Mouse (Mus musculus): ENCODE measurements around the gene Slc25a21. TPM values are rescaled to one million over a fixed set of nuclear protein-coding genes. Genes with fewer than 3 reads are reported as not detected.
A peak's percentile ranks its signal among the peaks of the same experiment; 100 is the strongest.

Slc25a21 gene
- polyA plus RNA-seq, 1 experiment from 2014 or later = 0.13 TPM

DNA sequence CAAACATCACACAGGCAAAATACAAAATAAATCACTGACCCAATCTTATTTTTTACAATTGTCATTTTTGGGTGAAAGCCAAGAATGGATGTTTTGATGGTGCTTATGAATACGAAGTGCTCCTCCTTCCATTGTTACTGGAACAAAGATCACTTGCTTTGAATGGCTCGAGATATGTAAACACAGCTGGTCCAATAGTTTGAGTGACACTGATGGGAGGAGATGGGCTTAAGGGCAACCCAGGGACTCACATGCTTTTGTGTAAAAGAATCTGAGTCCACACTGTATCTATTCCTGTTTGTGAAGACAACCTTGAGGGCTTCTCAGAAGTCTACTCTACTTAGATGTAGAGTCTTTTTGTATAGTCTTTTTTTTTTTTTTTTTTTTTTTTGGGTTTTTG is 389.8 kb downstream of the Slc25a21 start:
- peak; percentile 36 for DNase-seq
- WGBS = 32% methylated on average over 2 of the region's 2 CpGs
- Histone ChIP-seq H3K36me3 (ENCODE audit: insufficient read depth) (no peaks in the 10 kb centered on the region), H3K27me3 (ENCODE audit: insufficient read depth, low read length) (no peaks in the 10 kb centered on the region), H3K27ac (ENCODE audit: low read depth) (no peak overlapping the region), H3K9me3 (ENCODE audit: low read depth, low read length) (no peaks in the 10 kb centered on the region), H3K4me3 (ENCODE audit: low read depth, low read length) (no peak overlapping the region), H3K4me1 (ENCODE audit: insufficient read depth) (no peaks in the 10 kb centered on the region), H3K9ac (no peak overlapping the region), H3K4me2 (no peak overlapping the region)
- TF ChIP-seq CTCF (IDR thresholded peaks at IDR 0.05; ENCODE audit: low read depth) = no peak
- ATAC-seq (ENCODE audit: insufficient read depth) = 0 out of 2 replicates have a peak, but pooled peaks have one; percentile 51

DNA sequence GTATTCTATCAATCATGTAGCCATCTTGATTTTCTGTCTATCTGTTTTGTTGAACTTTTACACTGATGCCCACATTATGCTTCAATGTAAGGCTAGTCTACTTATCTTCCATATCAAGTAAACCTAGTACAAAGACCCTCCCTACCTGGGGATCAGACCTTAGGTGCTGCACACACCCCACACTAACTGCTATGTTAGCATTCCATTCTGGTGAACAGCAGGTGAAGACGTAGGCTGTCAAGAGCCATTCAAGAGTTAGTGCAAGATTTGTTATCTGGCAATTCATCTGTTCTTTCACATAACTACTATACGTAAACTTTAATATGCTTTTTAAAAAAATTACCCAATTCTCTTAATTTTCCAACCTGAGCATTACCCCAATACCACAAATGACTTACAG is 390.2 kb downstream of the Slc25a21 start:
- H3K9ac ChIP-seq = no peak overlapping the region
- no peak for ATAC-seq (ENCODE audit: insufficient read depth)

DNA sequence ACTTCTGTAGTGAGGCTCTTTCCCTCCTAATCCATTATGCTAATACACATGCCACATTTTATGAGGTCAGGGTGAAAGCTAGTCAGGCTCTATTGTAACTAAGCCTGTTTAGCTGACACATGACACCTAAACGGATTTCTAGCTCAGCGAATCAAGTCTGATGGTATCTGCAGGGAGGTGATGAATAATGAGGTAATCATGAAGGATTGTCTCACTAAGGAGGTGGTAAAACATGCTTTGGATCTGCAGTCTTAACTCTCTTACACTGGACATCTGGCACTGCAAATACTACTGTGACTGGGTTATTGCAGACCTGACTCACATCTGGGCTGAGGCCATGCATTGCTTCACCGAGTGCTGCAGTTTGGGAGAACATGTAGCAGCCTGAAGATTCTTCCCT is 392.8 kb downstream of the Slc25a21 start:
- Histone ChIP-seq H3K36me3 (ENCODE audit: insufficient read depth) (no peaks in the 10 kb centered on the region), H3K9ac (no peak overlapping the region), H3K4me1 (ENCODE audit: insufficient read depth) (no peaks in the 10 kb centered on the region), H3K27me3 (ENCODE audit: insufficient read depth, low read length) (no peaks in the 10 kb centered on the region), H3K4me3 (ENCODE audit: low read depth, low read length) (no peak overlapping the region), H3K4me2 (no peak overlapping the region), H3K27ac (ENCODE audit: low read depth) (no peak overlapping the region), H3K9me3 (ENCODE audit: low read depth, low read length) (no peaks in the 10 kb centered on the region)
- ATAC-seq (ENCODE audit: insufficient read depth) = peak; percentile 87
- WGBS = 17% methylated on average over 3 of the region's 3 CpGs
- peak; percentile 65 for DNase-seq
- no peak for TF ChIP-seq CTCF (IDR thresholded peaks at IDR 0.05; ENCODE audit: low read depth)

More for the DNA sequence above, 390.2 kb downstream of the Slc25a21 start:
- H3K36me3 ChIP-seq (ENCODE audit: insufficient read depth) = no peaks in the 10 kb centered on the region
- no peak for DNase-seq
- no peaks in the 10 kb centered on the region for H3K9me3 ChIP-seq (ENCODE audit: low read depth, low read length)
- TF ChIP-seq CTCF (IDR thresholded peaks at IDR 0.05; ENCODE audit: low read depth) = no peak
- H3K4me2 ChIP-seq = no peak overlapping the region
- H3K4me1 ChIP-seq (ENCODE audit: insufficient read depth) = no peaks in the 10 kb centered on the region
- H3K27me3 ChIP-seq (ENCODE audit: insufficient read depth, low read length) = no peaks in the 10 kb centered on the region
- no peak overlapping the region for H3K27ac ChIP-seq (ENCODE audit: low read depth)
- 54% methylated on average over 2 of the region's 2 CpGs for WGBS
- no peak overlapping the region for H3K4me3 ChIP-seq (ENCODE audit: low read depth, low read length)

DNA sequence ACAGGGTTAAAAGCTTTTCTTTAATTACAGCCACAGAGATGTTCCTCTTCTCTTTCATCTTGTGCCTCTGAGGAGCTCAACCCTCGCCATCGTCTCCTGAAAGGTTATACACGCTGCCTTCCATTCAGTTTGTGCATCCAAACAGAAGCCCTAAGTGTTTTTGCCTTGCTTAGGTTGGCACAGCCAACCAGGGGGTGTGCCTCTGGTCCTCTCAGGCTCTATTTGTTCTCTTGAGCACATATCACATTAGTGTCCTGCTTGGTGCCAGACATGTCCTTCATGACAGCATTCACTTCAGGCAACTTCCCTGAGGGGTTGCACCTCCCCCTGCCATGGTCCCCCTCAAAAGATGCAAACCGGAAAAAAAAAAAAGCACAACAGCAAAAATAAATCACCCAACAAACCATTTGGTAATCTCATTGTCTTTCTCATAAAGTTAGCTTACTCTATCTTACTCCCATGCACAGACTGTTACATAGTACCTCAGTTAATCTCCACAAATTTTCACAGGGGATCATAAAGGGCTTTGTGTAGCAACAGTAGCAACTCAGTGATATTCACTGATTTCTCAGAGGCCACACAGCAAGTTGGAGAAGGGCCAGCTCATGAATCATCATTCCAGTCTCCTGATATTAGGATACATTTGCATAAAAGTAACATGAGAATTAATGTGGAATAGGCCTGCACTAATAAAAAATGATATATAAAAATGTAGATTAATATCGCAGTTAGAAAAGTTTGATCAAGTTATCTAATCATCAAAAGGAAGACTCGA is 398.4 kb downstream of the Slc25a21 start:
- no peaks in the 10 kb centered on the region for H3K36me3 ChIP-seq (ENCODE audit: insufficient read depth)
- H3K27me3 ChIP-seq (ENCODE audit: insufficient read depth, low read length) = no peaks in the 10 kb centered on the region
- H3K9ac ChIP-seq = no peak overlapping the region
- no peak overlapping the region for H3K4me2 ChIP-seq
- ATAC-seq (ENCODE audit: insufficient read depth) = no peak
- no peaks in the 10 kb centered on the region for H3K9me3 ChIP-seq (ENCODE audit: low read depth, low read length)
- 65% methylated on average over 6 of the region's 6 CpGs for WGBS
- no peak overlapping the region for H3K27ac ChIP-seq (ENCODE audit: low read depth)
- peak; percentile 27 for DNase-seq
- no peak for TF ChIP-seq CTCF (IDR thresholded peaks at IDR 0.05; ENCODE audit: low read depth)
- no peak overlapping the region for H3K4me3 ChIP-seq (ENCODE audit: low read depth, low read length)
- H3K4me1 ChIP-seq (ENCODE audit: insufficient read depth) = no peaks in the 10 kb centered on the region

DNA sequence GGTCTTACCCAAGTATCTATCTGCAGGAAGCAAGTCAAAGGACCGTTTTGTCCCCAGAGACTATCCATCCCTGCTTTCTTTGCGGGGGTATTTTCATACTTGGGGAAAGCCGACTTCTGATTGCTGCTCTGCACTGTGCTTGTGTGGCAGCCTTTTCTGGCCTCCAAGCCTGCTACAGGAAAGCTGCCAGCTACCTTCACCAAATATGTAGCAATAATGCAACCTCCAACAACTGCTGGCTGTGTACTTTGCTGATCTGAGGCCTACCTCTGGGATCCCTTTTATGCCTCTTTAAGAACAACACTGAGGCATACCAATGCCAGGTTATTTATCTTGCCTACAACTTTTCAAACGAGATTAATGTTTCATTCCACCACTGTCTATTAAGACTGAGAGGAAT is 408.0 kb downstream of the Slc25a21 start:
- Histone ChIP-seq H3K4me1 (ENCODE audit: insufficient read depth) (no peaks in the 10 kb centered on the region), H3K9me3 (ENCODE audit: low read depth, low read length) (no peaks in the 10 kb centered on the region), H3K4me3 (ENCODE audit: low read depth, low read length) (no peak overlapping the region), H3K9ac (no peak overlapping the region), H3K36me3 (ENCODE audit: insufficient read depth) (no peaks in the 10 kb centered on the region), H3K4me2 (no peak overlapping the region), H3K27ac (ENCODE audit: low read depth) (no peak overlapping the region), H3K27me3 (ENCODE audit: insufficient read depth, low read length) (no peaks in the 10 kb centered on the region)
- DNase-seq = no peak
- WGBS = 70% methylated on average over 4 of the region's 4 CpGs
- ATAC-seq (ENCODE audit: insufficient read depth) = no peak
- TF ChIP-seq CTCF (IDR thresholded peaks at IDR 0.05; ENCODE audit: low read depth) = no peak

DNA sequence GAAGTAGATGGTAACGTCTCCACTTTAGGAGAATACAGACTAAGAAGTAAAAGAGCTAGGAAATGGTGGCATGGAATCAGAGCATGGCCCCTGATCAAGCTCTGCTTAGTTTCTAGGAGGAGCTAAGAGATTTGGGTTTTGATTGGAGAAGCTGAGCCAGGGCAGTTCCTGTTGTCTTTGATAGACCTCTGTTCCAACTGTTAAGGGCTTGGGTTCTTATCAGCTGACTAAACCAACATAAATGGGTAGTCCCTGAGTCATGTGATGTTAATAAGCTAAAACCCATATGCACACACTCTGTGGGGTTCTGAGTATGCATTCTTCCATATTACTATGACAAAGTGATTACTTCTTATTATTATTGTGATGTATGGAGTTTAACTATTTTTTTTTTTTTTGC is 412.0 kb downstream of the Slc25a21 start:
- Histone ChIP-seq H3K9me3 (ENCODE audit: low read depth, low read length) (no peaks in the 10 kb centered on the region), H3K4me3 (ENCODE audit: low read depth, low read length) (no peak overlapping the region), H3K4me2 (no peak overlapping the region), H3K36me3 (ENCODE audit: insufficient read depth) (no peaks in the 10 kb centered on the region), H3K27ac (ENCODE audit: low read depth) (no peak overlapping the region), H3K4me1 (ENCODE audit: insufficient read depth) (no peaks in the 10 kb centered on the region), H3K27me3 (ENCODE audit: insufficient read depth, low read length) (no peaks in the 10 kb centered on the region), H3K9ac (no peak overlapping the region)
- no peak for ATAC-seq (ENCODE audit: insufficient read depth)
- TF ChIP-seq CTCF (IDR thresholded peaks at IDR 0.05; ENCODE audit: low read depth) = no peak
- 72% methylated on average over 1 of the region's 1 CpGs for WGBS
- no peak for DNase-seq

DNA sequence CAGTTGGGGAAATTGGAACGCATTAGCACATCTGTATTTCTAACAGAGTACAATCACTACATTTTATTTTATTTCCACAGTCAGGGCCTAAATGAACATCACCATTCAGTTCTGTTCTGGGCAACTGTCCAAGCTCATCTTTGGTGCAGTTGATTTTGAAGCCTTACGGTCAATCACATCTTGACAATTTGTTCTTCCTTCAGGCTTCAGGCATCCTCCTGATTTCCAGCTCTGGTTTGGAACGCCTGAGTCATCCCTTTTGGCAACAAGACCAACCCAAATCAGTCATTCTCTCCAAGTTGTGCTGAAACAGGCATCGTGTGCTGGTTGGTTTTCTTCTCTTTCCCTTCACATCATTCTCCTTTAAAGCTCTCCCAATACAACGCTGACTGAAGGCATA is 416.1 kb downstream of the Slc25a21 start:
- Histone ChIP-seq H3K9me3 (ENCODE audit: low read depth, low read length) (no peaks in the 10 kb centered on the region), H3K4me2 (no peak overlapping the region), H3K36me3 (ENCODE audit: insufficient read depth) (no peaks in the 10 kb centered on the region), H3K4me3 (ENCODE audit: low read depth, low read length) (no peak overlapping the region), H3K27me3 (ENCODE audit: insufficient read depth, low read length) (no peaks in the 10 kb centered on the region), H3K9ac (no peak overlapping the region), H3K27ac (ENCODE audit: low read depth) (no peak overlapping the region), H3K4me1 (ENCODE audit: insufficient read depth) (no peaks in the 10 kb centered on the region)
- 49% methylated on average over 5 of the region's 5 CpGs for WGBS
- no peak for TF ChIP-seq CTCF (IDR thresholded peaks at IDR 0.05; ENCODE audit: low read depth)
- DNase-seq (peak; percentile 51), ATAC-seq (ENCODE audit: insufficient read depth) (peak; percentile 8; the same call in 1 of the 2 replicates)
